Mouse (Mus musculus) forebrain, embryonic 14.5 days (tissue): ENCODE measurements at regions not wholly inside any gene's neighbourhood (a gene's known extent, or its start where the extent isn't known, plus 50 kb on each side); places are given as distances from the start of the nearest gene placed in this dataset.

Experiments used
- ATAC-seq: fragments of 200-750 bp; cut with Nextera tagmentation; 2 replicates; pipeline ENCODE4 v1.8.0; 2017; ENCODE audit warnings: mild to moderate bottlenecking, moderate library complexity
- DNase-seq: peaks from one replicate; pipeline ENCODE4 v3.0.0-alpha.2; 2015; ENCODE audit warnings: low spot score
- H3K27ac ChIP-seq: fragments of 300-500 bp; sonication (generic); 2 replicates; pipeline ENCODE4 v1.5.1; 2014; ENCODE audit warnings: low read depth, mild to moderate bottlenecking, control low read depth, low read length, moderate library complexity
- H3K27me3 ChIP-seq: fragments of 300-500 bp; sonication (generic); replicated peaks from 2 replicates; pipeline ENCODE4 v1.6.1; 2014; ENCODE audit warnings: low read length, control low read depth, mixed read lengths; ENCODE audit not compliant: control insufficient read depth, insufficient read depth
- H3K36me3 ChIP-seq: fragments of 300-500 bp; sonication (generic); 2 replicates; pipeline ENCODE4 v1.6.1; 2014; ENCODE audit warnings: low read length, control low read depth; ENCODE audit not compliant: control insufficient read depth, insufficient read depth
- H3K4me1 ChIP-seq: fragments of 300-500 bp; sonication (generic); 2 replicates; pipeline ENCODE4 v1.6.1; 2014; ENCODE audit warnings: antibody characterized with exemption, low read length, control low read depth; ENCODE audit not compliant: control insufficient read depth, insufficient read depth
- H3K4me2 ChIP-seq: fragments of 300-500 bp; sonication (generic); 2 replicates; pipeline ENCODE4 v1.6.1; 2014; ENCODE audit warnings: mild to moderate bottlenecking, control low read depth, low read length
- H3K4me3 ChIP-seq: fragments of 300-500 bp; sonication (generic); 2 replicates; pipeline ENCODE4 v1.5.1; 2014; ENCODE audit warnings: low read depth, low read length, control low read depth
- H3K9ac ChIP-seq: fragments of 300-500 bp; sonication (generic); 2 replicates; pipeline ENCODE4 v1.6.1; 2014; ENCODE audit warnings: mild to moderate bottlenecking, low read length, control low read depth, moderate library complexity
- H3K9me3 ChIP-seq: fragments of 300-500 bp; sonication (generic); replicated peaks from 2 replicates; pipeline ENCODE4 v1.6.1; 2016; ENCODE audit warnings: low read length, control low read depth, mixed read lengths; ENCODE audit not compliant: control insufficient read depth
- WGBS: fragments of 180-500 bp; shearing (Covaris S2); extraction: QIAGEN DNeasy Blood & Tissue Kit; methylation state at CpG from one replicate; pipeline ENCODE4 v1.1.7; 2014; 5-methylcytosine and 5-hydroxymethylcytosine counted together

GRCm38 (mm10) chr8:89324462-89325247 lies 280.7 kb upstream of the Sall1 start:
- no peak overlapping the region for H3K9ac ChIP-seq
- peak; percentile 81 for ATAC-seq

GRCm38 (mm10) chr8:89317514-89318289 lies 273.7 kb upstream of the Sall1 start:
- H3K36me3 ChIP-seq: no peaks in the 10 kb centered on the region
- H3K27ac ChIP-seq: 0 out of 2 replicates have a peak overlapping the region, but pooled peaks have one; percentile 1
- WGBS: 21% methylated on average over 18 of the region's 18 CpGs
- H3K9ac ChIP-seq: peak overlapping the region; percentile 41; the same call in 1 of the 2 replicates
- H3K9me3 ChIP-seq: no peaks in the 10 kb centered on the region
- peaks cover 23% of the 10 kb centered on the region for H3K4me1 ChIP-seq
- H3K4me3 ChIP-seq: no peak overlapping the region
- DNase-seq (peak; percentile 74), ATAC-seq (peak; percentile 78)
- H3K4me2 ChIP-seq: peak overlapping the region; percentile 38
- no peaks in the 10 kb centered on the region for H3K27me3 ChIP-seq

More at GRCm38 (mm10) chr8:89324462-89325247, 280.7 kb upstream of the Sall1 start:
- Histone ChIP-seq H3K4me1 (peaks cover 20% of the 10 kb centered on the region; the same call in 1 of the 2 replicates), H3K27me3 (no peaks in the 10 kb centered on the region), H3K27ac (peak overlapping the region; percentile 69), H3K36me3 (no peaks in the 10 kb centered on the region), H3K4me2 (no peak overlapping the region), H3K4me3 (no peak overlapping the region), H3K9me3 (no peaks in the 10 kb centered on the region)
- WGBS: 4% methylated on average over 12 of the region's 12 CpGs
- DNase-seq: peak; percentile 94

GRCm38 (mm10) chr8:89316566-89317175 lies 272.7 kb upstream of the Sall1 start:
- DNase-seq (no peak), ATAC-seq (no peak)
- 27% methylated on average over 12 of the region's 12 CpGs for WGBS
- peaks cover 23% of the 10 kb centered on the region for H3K4me1 ChIP-seq
- H3K27ac ChIP-seq: no peak overlapping the region
- H3K4me2 ChIP-seq: no peak overlapping the region
- H3K36me3 ChIP-seq: no peaks in the 10 kb centered on the region
- no peaks in the 10 kb centered on the region for H3K27me3 ChIP-seq
- no peak overlapping the region for H3K9ac ChIP-seq
- no peaks in the 10 kb centered on the region for H3K9me3 ChIP-seq
- no peak overlapping the region for H3K4me3 ChIP-seq

- Histone ChIP-seq H3K4me2 (no peak overlapping the region), H3K27me3 (no peaks in the 10 kb centered on the region), H3K4me3 (no peak overlapping the region), H3K27ac (no peak overlapping the region), H3K36me3 (no peaks in the 10 kb centered on the region), H3K9ac (no peak overlapping the region), H3K4me1 (peaks cover 36% of the 10 kb centered on the region), H3K9me3 (no peaks in the 10 kb centered on the region)
- DNase-seq (no peak), ATAC-seq (no peak)
- WGBS: 46% methylated on average over 3 of the region's 3 CpGs
These were observed 270.9 kb upstream of the Sall1 start for GRCm38 (mm10) chr8:89314907-89315306.

- Histone ChIP-seq H3K4me3 (no peak overlapping the region), H3K36me3 (no peaks in the 10 kb centered on the region), H3K4me2 (peak overlapping the region; percentile 12; the same call in 1 of the 2 replicates), H3K9ac (no peak overlapping the region), H3K27me3 (no peaks in the 10 kb centered on the region), H3K27ac (peak overlapping the region; percentile 27; the same call in 1 of the 2 replicates), H3K4me1 (peaks cover 37% of the 10 kb centered on the region), H3K9me3 (no peaks in the 10 kb centered on the region)
- 5% methylated on average over 5 of the region's 5 CpGs for WGBS
- DNase-seq (peak; percentile 73), ATAC-seq (peak; percentile 64)
These were observed 266.8 kb upstream of the Sall1 start for GRCm38 (mm10) chr8:89310696-89311214.

GRCm38 (mm10) chr8:89309591-89309990 lies 265.6 kb upstream of the Sall1 start:
- Histone ChIP-seq H3K4me2 (peak overlapping the region; percentile 21; the same call in 1 of the 2 replicates), H3K4me3 (no peak overlapping the region), H3K27ac (peak overlapping the region; percentile 78; the same call in 1 of the 2 replicates), H3K4me1 (peaks cover 37% of the 10 kb centered on the region), H3K9me3 (no peaks in the 10 kb centered on the region), H3K27me3 (no peaks in the 10 kb centered on the region), H3K9ac (peak overlapping the region; percentile 37; the same call in 1 of the 2 replicates), H3K36me3 (no peaks in the 10 kb centered on the region)
- no peak for DNase-seq
- WGBS: 2% methylated on average over 4 of the region's 4 CpGs
- no peak for ATAC-seq

GRCm38 (mm10) chr8:89308950-89309349 lies 265.0 kb upstream of the Sall1 start:
- no peak for DNase-seq
- Histone ChIP-seq H3K4me3 (no peak overlapping the region), H3K4me1 (peaks cover 37% of the 10 kb centered on the region), H3K4me2 (peak overlapping the region; percentile 21), H3K36me3 (no peaks in the 10 kb centered on the region), H3K9me3 (no peaks in the 10 kb centered on the region), H3K27me3 (no peaks in the 10 kb centered on the region), H3K27ac (peak overlapping the region; percentile 78), H3K9ac (peak overlapping the region; percentile 45; the same call in 1 of the 2 replicates)
- ATAC-seq: peak; percentile 49; the same call in 1 of the 2 replicates
- 9% methylated on average over 5 of the region's 5 CpGs for WGBS

GRCm38 (mm10) chr8:89308532-89308931 lies 264.6 kb upstream of the Sall1 start:
- peak; percentile 69 for ATAC-seq
- Histone ChIP-seq H3K9me3 (no peaks in the 10 kb centered on the region), H3K9ac (peak overlapping the region; percentile 0; the same call in 1 of the 2 replicates), H3K4me3 (no peak overlapping the region), H3K4me1 (peaks cover 37% of the 10 kb centered on the region), H3K4me2 (peak overlapping the region; percentile 20), H3K27ac (peak overlapping the region; percentile 78), H3K36me3 (no peaks in the 10 kb centered on the region), H3K27me3 (no peaks in the 10 kb centered on the region)
- peak; percentile 82 for DNase-seq
- WGBS: 5% methylated on average over 8 of the region's 8 CpGs
